Mouse (Mus musculus) testis, adult 2 months (tissue): ENCODE data around the gene Prkci.

Experiments used
- CTCF ChIP-seq: fragments of 200-500 bp; IDR thresholded peaks from 2 replicates; pipeline ENCODE4 v1.5.1; 2012; ENCODE audit warnings: low read depth, mild to moderate bottlenecking, inconsistent platforms, low read length, moderate library complexity; ENCODE audit not compliant: control insufficient read depth, insufficient read depth, insufficient replicate concordance
- POLR2A ChIP-seq: fragments of 200-500 bp; IDR thresholded peaks from 2 replicates; pipeline ENCODE4 v1.6.1; 2012; ENCODE audit warnings: low read depth, mild to moderate bottlenecking, inconsistent platforms, low read length, moderate library complexity; ENCODE audit not compliant: control insufficient read depth

- TF ChIP-seq POLR2A (no peak), CTCF (no peak)
These were observed 51.7 kb downstream of the Prkci start for GRCm38 (mm10) chr3:31047263-31047662.
